Mouse (Mus musculus) 3134 (cell line): Measurements from ENCODE around the gene Thpo.

Experiments used
- DNase-seq: peaks from one replicate; pipeline ENCODE4 v3.0.0-alpha.2; 2011; ENCODE audit warnings: low spot score; ENCODE audit not compliant: insufficient read length; ENCODE audit errors: extremely low read depth

Thpo gene

DNA sequence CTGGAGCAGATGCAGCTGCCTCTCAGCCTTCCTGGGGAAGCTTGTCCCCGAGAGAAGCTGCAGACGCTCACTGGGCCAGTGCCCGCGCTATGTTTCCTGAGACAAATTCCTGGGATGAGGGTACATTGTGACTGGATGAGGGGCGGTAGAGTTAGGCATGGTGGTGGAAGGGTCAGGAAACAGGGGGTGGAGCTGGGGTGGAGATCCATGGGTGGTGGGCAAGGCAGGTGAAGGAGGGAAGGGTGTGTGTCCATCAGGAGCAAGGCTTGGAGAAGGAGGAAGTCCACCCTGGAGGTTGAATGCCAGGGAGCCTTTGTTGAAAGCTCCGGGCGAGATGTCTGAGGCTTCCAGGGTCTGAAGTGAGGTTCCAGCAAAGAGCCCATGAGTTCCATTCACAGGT, 9.0 kb downstream of the Thpo start:
- no peak for DNase-seq

DNA sequence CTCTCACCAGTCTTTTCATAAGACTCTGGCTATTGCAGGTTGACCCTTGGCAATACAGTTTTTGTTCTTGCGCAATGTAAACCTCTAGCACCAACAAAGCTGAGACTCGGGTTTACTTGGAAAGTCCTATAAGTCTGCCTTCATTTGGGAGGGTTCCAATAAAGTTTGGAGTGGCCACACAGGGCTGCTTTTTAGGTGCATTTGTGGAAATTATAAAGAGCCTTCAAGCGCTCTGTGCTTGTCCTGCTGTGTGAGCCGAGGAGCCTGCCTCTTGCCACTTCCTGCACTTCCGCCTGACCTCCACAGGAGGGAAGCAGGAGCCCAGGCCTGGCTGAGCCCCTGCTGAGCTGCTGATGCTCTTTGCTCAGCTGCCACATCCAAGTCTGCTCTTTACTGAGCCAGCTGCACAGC, 10.0 kb downstream of the Thpo start:
- DNase-seq = peak; percentile 59

DNA sequence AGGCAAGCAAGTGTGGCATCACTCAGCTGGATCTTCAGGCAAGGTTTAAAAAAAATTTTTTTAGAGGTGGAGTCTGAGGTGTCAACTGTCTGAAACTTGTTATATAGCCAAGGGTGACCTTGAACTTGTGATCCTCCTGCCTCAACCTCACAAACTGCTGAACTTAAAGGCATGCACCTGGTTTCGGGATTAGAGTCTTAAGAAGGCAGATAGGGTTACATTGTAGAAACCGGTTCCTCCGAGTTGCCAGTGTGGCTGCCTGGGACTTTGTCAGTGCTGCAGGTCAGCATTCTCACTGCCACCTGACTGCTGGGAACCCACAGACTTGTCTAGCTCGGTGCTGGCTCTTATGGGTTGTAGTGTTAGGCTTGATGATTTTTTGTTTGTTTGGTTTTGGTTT, 11.1 kb downstream of the Thpo start:
- DNase-seq = no peak

DNA sequence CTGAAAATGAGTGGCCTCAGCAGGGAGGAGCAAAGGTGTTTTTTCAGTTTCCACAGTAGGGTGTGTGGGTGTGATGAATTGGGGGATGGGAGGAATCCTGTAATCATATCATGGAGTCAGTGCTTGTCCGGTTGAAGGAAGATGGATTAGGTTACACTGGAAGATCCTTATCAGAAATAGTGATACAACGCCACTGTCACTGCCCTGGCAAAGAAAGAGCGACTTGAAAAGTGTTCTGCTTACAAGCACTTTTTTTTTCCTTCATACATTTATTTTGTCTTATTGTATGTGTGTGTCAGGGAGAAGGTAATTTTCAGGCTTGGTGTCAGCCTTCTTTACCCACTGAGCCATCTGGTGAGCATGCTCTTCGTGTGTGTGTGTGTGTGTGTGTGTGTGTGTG, 11.6 kb downstream of the Thpo start:
- no peak for DNase-seq

DNA sequence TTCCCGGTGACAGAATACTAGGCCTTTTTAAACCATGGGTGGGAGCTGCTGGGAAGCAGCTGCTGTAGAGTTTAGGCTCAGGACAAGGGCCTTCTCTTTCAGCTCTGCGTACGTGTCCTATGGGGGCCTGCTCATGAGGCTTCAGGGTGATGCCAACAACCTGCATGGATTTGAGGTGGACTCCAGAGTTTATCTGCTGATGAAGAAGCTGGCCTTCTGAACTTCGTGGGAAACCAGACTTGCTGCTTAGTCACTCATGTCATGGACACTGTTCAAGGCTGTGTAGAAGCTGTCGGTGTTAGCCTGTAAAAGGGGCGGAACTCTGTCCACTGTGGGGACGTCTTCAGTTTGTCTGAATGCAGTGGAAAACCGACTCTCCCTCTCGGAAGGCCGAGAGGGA, 12.5 kb downstream of the Thpo start:
- DNase-seq = no peak

DNA sequence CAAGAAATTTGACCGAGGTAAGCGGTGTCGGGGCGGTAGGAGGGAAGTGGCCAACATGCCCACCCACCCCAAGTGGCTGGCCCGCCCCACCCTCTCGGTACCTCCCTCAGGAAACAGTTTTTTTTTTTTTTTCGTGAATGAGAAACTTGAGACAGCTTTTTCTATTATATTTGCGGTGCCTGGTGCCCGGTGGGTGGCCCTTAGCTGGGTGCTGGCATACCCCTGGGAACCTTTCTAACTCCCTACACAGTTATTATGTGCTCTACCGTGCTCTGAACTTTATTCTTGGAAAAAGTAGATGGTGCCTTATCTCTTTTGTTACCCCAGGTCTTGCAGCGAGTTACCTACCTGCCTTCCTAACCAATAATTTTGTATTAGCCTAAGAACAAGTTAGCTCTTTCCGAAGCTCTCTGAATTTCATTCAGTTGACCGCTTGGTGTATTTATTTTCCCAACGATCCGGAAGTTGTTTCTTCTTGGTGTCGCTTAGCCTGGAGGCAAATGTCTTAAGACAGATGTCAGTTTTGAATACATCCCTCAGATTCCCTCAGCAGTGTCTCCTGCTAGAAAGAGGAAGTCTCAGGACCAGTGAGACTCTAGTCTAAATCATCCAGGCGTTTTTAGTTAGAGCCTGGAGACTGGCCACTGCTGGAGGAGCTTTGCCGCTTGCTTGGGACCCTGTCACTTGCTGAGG, 16.2 kb downstream of the Thpo start:
- no peak for DNase-seq

DNA sequence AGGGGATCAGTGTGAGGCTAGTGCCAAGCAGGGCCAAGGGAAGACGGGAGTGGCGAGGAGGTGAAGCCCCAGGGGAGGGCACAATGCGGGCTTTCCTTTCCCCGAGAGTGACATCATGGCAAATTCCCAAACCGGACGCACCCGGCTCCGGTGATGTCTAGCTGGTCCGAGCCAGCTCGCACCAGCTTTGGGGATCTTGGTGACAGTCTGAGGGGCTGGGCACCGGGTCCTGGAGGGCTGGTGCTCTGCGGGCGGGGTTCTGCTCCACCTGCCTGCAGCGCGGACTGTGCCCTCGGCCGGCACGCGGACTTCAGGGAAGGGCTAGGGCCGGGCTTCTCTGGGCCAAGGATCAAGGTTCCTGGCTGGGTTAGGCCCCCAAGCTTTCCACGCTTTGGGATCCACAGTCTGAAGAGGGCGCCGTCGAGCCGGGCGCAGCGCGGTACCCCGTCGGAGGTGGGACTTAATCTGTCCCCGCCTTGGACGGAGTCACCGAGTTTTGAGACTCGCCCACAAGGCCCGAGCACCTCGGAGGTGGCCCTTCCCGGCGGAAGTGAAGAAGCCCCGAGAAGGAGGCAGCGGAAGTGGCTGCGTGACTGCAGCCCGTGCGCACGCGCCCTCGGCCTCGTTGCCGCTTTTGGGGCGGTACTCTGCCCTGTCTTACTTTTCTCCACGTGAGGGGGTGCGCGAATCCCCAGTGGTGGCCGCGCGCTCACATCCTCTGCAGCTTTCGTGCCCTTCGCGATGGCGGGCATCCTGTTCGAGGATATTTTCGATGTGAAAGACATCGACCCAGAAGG, 16.9 kb downstream of the Thpo start, which contains the start of the genes Polr2h and Clcn2:
Gene Polr2h, plus strand, starts transcription at position 485 of the 797 bp plus-strand sequence.
Gene Clcn2, minus strand, starts transcription at position 566 of the 797 bp plus-strand sequence.
- peak; percentile 100 for DNase-seq

DNA sequence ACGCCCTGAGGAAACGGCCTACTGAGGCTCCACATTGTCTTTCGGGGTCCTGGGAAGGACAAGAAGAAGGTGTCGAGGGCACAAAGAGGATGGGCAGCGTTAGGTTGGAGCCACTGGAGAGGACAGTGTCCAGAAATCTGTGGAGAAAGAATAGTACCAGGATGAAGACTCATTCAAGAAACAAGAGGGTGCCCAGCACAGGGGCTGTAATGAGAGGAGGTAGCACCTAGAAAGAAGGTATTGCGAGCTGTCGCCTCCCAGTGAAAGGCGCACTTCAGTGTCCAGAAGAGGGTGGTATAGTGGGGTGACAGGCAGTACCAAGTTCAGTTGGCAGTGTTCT, 17.5 kb downstream of the Thpo start:
- no peak for DNase-seq

DNA sequence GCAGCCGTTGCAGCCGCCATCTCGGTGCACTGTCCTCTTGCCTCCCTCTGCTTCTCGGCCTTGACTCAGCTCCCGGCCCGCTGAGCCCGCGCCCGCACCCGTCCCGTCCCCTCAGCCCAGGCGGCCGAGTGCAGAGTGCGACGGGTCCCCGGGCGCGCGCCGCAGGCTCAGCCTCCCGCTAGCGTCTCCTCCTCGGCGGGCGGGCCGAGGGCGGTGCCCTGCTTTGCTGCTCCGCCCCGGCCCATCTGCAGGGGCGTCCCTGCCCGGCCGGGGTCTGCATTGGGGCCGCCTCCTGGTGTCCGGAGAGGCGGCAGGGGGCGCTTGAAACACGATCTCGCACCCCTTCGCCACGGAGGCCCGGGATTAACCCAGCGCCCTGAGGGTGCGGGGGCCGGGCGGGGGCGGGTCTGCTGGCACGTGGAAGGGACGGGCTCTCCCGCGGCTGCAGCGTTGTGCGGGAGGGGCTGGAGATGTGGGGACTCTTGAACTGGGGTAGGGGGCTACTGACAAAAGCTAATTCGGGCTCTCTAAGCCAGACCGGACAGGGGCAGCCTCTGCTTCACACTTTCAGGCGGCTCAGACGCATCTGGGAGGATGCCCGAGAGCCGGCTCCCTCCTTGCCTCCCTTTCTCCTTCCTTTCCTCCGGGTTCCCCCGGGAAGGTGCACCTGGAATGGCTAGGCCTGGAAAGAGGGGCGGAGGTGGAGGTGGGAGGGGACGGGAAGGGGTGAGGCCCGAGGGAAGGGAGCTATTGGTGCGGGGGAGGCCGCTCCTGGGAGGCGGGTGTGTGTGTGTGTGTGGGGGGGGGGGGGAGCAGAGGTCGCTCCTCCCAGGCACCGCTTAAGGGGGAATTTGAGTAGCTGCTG, 18.1 kb downstream of the Thpo start:
- DNase-seq = peak; percentile 90

DNA sequence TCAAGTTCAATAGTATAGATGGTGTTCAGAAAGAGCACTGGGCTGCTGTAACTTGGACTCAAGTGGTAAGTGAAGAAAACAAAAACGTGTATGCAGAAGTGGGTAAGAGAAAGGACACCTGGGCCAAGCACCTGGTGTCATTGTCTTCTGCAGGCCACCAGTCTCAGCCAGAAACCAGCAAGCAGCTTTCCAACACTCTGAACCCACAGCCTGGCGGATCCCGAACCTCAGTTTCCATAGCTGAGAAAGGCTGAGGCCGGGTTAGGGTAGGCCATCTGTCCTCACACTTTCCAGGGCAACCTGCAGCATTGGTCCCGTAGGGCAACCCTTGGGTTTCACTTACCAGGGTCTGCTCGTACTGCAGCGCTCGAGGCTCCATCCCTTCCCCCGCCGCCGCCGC, 18.7 kb downstream of the Thpo start:
- DNase-seq = no peak

DNA sequence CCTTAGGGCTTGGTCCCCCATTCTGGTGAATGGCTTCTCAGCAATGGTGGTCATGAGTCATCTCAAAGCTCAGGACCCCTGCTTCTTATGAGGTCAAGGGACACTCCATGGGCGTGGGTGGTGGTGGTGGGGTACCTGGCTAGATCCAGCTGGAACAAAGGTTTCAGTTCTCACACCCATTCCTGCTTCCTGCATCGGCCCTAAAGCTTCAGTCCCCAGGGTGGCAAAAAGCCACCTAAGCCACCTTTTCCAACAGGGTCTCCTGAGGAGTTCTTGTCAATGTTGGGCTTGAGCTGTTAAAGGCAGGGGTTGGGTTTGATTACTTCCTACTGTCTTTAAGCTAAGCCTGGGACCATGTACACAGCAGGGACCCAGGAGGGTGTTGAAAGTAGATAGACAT, 19.1 kb downstream of the Thpo start:
- DNase-seq = no peak

DNA sequence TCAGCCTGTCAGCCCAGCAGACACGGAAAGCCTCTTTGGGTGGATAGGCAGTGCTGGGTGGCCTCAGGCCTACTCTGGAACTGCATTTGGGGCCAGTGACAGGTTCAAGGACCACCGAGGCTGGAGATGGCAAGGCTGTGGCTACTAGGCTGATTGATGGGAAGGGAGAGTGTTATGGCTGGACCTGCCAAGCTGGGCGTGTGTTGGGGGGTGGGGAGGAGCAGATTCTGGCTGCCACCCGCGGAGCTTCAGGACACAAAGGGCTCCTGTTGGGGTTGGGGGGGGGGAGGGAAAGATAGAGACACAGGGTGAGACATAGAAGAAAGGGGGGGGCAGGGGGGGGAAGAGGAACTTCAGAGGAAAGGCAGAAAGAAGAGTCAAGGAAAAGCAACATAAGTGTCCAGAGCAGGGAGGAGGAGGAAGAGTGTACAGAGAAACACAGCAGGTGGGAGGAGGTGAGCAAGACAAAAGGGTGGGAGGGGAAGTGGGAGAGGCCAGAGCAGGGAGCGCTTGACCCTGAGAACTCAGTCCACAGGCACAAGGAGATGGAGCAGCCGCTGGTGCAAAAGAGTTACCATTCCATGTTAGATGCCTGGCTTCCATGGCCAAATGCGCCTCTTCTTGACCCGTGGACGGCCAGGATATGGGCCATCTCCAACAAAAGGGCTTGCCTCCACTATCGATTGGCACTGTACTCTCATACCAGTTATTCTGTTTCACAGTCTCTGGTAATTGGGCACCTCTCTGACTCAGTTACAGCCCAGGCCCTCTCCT, 19.8 kb downstream of the Thpo start:
- DNase-seq = no peak

DNA sequence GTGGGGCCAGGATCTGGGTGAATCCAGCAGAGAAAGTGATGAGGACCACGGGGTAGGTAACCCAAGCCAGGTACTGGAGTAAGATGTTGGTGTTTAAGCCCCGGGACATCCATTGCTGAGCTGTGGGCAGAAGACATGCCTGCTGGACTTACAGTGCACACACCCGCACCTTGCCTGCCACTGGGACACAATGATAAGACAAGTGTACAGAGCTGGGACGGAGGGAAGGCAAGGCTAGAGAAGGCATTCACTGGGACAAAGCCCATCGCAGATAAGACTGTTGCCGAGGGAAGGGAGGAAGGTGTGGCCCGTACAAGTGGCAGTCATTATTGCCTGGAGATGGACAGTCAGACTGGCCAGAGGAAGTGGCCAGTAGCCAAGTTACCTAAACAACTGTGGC, 21.4 kb downstream of the Thpo start:
- DNase-seq = no peak

DNA sequence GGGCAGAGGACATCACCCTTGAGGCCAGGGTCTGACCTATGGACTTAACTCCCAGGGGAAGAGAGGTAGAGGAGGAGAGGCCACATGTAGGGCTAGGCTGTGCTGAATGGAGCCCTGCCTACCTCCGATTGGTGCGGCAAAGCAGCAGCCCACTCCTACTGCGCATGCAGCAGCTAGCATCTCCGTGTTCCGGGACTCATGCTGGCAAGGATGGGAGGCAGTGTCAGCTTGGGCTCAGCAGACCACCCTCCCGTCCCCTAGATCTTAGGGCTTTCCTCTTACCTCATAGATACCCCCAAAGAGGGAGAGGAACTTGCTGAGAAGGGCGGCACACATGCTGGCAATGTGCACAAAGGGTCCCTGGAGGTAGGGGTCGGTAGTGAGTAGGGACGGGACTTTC, 22.1 kb downstream of the Thpo start:
- no peak for DNase-seq

DNA sequence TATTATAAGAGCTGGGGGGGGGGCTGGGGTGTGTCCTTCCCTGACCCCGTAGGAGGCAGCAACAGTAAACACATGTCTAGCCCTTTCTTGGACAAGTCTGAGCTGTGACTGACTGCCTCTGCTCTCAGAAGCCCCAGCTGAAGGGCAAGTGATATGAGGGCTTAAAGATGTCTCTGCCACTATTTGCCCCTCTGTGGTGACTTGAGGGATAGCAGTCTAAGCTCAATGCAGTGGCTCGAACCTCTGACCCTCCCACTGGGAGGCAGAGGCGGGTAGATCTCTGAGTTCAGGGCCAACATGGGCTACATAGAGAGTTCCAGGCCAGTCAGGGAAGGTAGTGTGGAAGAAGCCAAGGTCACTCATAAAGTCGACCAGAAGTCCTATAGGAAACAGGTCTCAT, 23.5 kb downstream of the Thpo start:
- no peak for DNase-seq

DNA sequence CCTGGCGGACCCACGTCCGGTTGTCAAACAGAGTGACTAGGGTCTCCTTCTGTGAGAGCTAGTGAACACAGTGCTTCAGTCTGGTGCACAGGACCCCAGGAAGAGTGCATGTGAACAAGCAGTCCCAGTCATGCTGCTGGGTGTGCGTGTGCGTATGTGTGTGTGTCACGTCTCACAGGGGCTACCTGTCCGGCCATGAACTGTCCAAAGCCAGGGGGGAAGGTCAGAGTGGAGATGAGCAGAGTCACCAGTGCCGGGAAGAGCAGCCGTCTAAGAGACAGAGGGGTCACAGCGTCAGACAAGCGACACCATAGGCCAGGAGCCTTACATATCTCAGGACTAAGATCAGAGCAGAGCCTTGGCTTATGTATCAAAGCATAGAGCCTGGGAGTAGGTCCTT, 23.9 kb downstream of the Thpo start:
- DNase-seq = no peak

DNA sequence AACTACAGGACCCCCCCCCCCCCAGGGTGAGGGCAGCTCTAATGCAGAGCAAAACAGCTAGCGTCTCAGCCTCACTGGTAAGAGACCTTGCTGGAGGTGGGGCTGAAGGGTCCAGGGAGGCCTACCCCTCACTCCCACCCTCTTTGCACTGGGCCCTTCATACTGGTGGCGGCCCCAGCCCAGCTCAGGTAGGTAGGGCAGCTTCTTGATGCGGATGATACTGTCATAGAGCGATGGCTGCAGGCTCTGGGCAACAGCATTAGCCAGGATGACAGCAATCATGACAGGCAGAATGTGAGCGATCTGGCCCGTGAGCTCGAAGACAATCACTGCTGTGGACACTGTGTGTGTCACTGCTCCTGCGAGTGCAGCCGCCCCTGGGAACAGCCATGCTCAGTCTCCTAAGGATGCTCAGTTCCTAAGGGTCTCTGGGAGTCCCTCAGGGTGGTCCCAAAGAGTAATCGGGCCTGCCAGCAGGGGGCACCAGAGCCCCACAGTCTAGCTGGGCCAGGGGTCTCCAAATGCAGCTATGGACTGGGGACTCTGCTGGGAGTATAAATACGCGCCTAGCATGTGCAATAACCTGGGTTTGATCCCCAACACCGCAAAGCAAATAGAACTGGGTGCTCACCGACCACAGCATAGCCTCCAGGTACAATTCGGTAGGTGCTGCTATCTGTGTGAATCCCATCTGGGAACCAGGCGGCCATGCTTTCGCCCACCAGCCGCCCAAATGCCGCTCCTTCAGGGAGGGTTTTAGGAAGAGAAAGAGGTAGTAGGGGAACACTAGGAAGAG, 25.2 kb downstream of the Thpo start:
- no peak for DNase-seq

DNA sequence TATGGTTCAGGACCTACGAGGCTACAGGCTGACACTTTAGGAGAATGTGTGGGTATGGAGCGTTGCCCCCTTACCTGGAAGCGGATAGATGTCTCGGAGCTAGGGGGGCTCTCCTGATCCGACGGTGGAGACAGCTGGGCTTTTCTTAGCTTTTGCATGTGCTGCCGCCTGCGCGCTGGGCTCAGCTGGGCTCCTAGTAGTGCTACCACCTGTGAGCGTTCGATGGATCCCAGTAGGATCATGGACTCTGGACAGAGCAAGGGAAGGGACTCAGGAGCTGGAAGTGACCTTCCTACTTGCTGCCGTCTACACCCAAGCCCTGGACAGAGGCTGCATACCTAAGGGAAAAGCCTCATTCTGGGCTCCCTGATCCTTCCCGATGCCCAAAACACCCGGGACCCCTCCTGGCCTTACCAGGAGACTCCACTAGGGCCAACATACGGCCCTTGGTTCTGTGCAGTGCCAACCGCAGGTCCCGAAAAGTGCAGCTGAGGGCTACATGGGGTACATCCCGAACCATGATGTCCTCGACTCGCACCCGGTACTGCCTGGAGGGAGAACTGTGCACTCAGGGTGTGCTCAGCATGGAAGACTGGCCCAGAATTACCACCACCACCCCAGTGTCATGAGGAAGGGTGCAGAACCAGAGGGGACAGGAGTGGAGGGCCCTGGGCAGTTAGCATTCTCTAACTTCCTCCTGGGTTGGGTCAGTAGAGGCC, 25.9 kb downstream of the Thpo start:
- no peak for DNase-seq

DNA sequence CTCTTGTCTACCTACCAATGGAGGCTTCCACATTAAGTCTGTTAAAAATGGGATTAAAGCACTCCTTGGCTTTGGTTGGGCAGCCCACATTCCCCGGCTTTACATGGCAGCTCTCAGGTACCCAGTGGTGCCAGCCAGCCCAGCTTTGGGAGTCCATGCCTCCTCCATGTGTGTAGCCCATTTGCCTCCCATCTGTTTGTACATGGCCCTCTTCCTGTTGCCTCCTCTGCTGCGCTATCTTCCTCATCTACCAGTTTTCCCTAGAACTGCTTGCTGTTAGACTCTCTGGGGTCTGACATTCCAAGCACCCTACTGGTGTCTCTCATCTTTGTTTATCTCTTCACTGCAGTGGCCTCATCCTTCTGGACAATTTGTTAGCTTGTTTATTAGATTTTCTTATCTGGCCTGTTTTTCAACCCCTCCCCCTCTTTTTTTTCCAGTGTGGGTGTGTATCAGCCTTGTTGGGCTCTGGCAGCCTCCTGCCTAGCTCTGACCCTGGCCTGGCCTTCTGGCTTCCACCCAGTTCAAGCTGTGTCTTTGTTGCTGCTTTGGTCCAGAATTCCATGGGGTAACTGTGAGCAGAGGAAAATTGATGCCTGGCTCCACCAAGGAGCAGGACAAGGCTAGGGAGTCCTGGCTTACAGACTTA, 27.8 kb downstream of the Thpo start:
- no peak for DNase-seq
